Mouse (Mus musculus) forebrain, embryonic 15.5 days (tissue): Measurements from ENCODE around the gene Ddx39b. TPM values are rescaled to one million over a fixed set of nuclear protein-coding genes. Genes with fewer than 3 reads are reported as not detected.

Source experiments
- ATAC-seq: fragments of 200-750 bp; cut with Nextera tagmentation; replicated peaks from 2 replicates; pipeline ENCODE4 v1.8.0; 2017; ENCODE audit warnings: mild to moderate bottlenecking, moderate TSS enrichment, moderate library complexity
- H3K27ac ChIP-seq: fragments of 300-500 bp; sonication (generic); replicated peaks from 2 replicates; pipeline ENCODE4 v1.5.1; 2015; ENCODE audit warnings: mild to moderate bottlenecking, inconsistent platforms
- H3K27me3 ChIP-seq: fragments of 300-500 bp; sonication (generic); 2 replicates; pipeline ENCODE4 v1.6.1; 2015; ENCODE audit warnings: inconsistent platforms
- H3K36me3 ChIP-seq: fragments of 300-500 bp; sonication (generic); 2 replicates; pipeline ENCODE4 v1.6.1; 2015; ENCODE audit warnings: mild to moderate bottlenecking, inconsistent platforms
- H3K4me1 ChIP-seq: fragments of 300-500 bp; sonication (generic); 2 replicates; pipeline ENCODE4 v1.6.1; 2015; ENCODE audit warnings: inconsistent platforms
- H3K4me2 ChIP-seq: fragments of 300-500 bp; sonication (generic); replicated peaks from 2 replicates; pipeline ENCODE4 v1.6.1; 2015; ENCODE audit warnings: mild to moderate bottlenecking, inconsistent platforms
- H3K4me3 ChIP-seq: fragments of 300-500 bp; sonication (generic); 2 replicates; pipeline ENCODE4 v1.5.1; 2015; ENCODE audit warnings: mild to moderate bottlenecking, inconsistent platforms
- H3K9ac ChIP-seq: fragments of 300-500 bp; sonication (generic); replicated peaks from 2 replicates; pipeline ENCODE4 v1.6.1; 2015; ENCODE audit warnings: mild to moderate bottlenecking, inconsistent platforms
- H3K9me3 ChIP-seq: fragments of 300-500 bp; sonication (generic); 2 replicates; pipeline ENCODE4 v1.6.1; 2016; ENCODE audit warnings: inconsistent platforms
- WGBS: fragments of 180-500 bp; shearing (Covaris S2); methylation state at CpG from one replicate; pipeline ENCODE4 v1.1.7; 2015; ENCODE audit warnings: mixed read lengths; 5-methylcytosine and 5-hydroxymethylcytosine counted together
- polyA plus RNA-seq: library from polyadenylated mRNA; unstranded; fragments of >200 nt; fragmentation: Nextera tagmentation; extraction: Ambion mirVana; gene quantifications from 2 replicates; pipeline ENCODE4 v1.2.1, GENCODE M21; 2015

The Ddx39b gene
- polyA plus RNA-seq, 1 experiment from 2014 or later: 478 TPM

GRCm38 (mm10) chr17:35237504-35237903 lies 4.0 kb upstream of the Ddx39b start:
- H3K27ac ChIP-seq: no peak overlapping the region
- H3K4me1 ChIP-seq: peaks cover 41% of the 10 kb centered on the region
- no peak overlapping the region for H3K9ac ChIP-seq
- no peaks in the 10 kb centered on the region for H3K9me3 ChIP-seq
- ATAC-seq: no peak
- H3K4me3 ChIP-seq: no peak overlapping the region
- H3K36me3 ChIP-seq: peaks cover 4% of the 10 kb centered on the region; the same call in 1 of the 2 replicates
- H3K4me2 ChIP-seq: no peak overlapping the region
- WGBS: 89% methylated on average over 12 of the region's 12 CpGs
- H3K27me3 ChIP-seq: no peaks in the 10 kb centered on the region

GRCm38 (mm10) chr17:35239700-35240099 lies 1.8 kb upstream of the Ddx39b start:
- Histone ChIP-seq H3K27me3 (no peaks in the 10 kb centered on the region), H3K4me3 (no peak overlapping the region), H3K4me1 (peaks cover 38% of the 10 kb centered on the region), H3K27ac (no peak overlapping the region), H3K36me3 (peaks cover 14% of the 10 kb centered on the region), H3K9me3 (no peaks in the 10 kb centered on the region), H3K9ac (no peak overlapping the region), H3K4me2 (no peak overlapping the region)
- 80% methylated on average over 5 of the region's 5 CpGs for WGBS
- ATAC-seq: no peak

- WGBS: 23% methylated on average over 12 of the region's 12 CpGs
- H3K27me3 ChIP-seq: no peaks in the 10 kb centered on the region
- peaks cover 24% of the 10 kb centered on the region for H3K36me3 ChIP-seq
- peak overlapping the region; percentile 53 for H3K9ac ChIP-seq
- H3K4me1 ChIP-seq: peaks cover 42% of the 10 kb centered on the region
- peak overlapping the region; percentile 97 for H3K27ac ChIP-seq
- H3K9me3 ChIP-seq: no peaks in the 10 kb centered on the region
- ATAC-seq: peak; percentile 5
- H3K4me2 ChIP-seq: peak overlapping the region; percentile 81
- peak overlapping the region; percentile 80 for H3K4me3 ChIP-seq
Measured at GRCm38 (mm10) chr17:35240384-35241304, 902 bp upstream of the Ddx39b start.

- WGBS: under 1% methylated on average over 55 of the region's 55 CpGs
- ATAC-seq: peak; percentile 38
- Histone ChIP-seq H3K4me2 (peak overlapping the region; percentile 81), H3K27me3 (no peaks in the 10 kb centered on the region), H3K4me3 (peak overlapping the region; percentile 80), H3K27ac (peak overlapping the region; percentile 97), H3K9me3 (no peaks in the 10 kb centered on the region), H3K4me1 (peaks cover 50% of the 10 kb centered on the region), H3K9ac (peak overlapping the region; percentile 99), H3K36me3 (peaks cover 39% of the 10 kb centered on the region)
Measured at GRCm38 (mm10) chr17:35242015-35242941, 732 bp downstream of the Ddx39b start.

- Histone ChIP-seq H3K4me1 (peaks cover 52% of the 10 kb centered on the region), H3K9me3 (no peaks in the 10 kb centered on the region), H3K4me2 (peak overlapping the region; percentile 81), H3K9ac (peak overlapping the region; percentile 99), H3K27ac (peak overlapping the region; percentile 97), H3K27me3 (no peaks in the 10 kb centered on the region), H3K36me3 (peaks cover 47% of the 10 kb centered on the region), H3K4me3 (peak overlapping the region; percentile 80)
- WGBS: 3% methylated on average over 16 of the region's 16 CpGs
- ATAC-seq: no peak; the same call in 1 of the 2 replicates
Measured at GRCm38 (mm10) chr17:35243086-35243485, 1.5 kb downstream of the Ddx39b start.

- Histone ChIP-seq H3K4me1 (peaks cover 52% of the 10 kb centered on the region), H3K27me3 (no peaks in the 10 kb centered on the region), H3K9me3 (no peaks in the 10 kb centered on the region), H3K36me3 (peaks cover 66% of the 10 kb centered on the region), H3K27ac (peak overlapping the region; percentile 0; the same call in 1 of the 2 replicates), H3K4me2 (peak overlapping the region; percentile 81), H3K9ac (peak overlapping the region; percentile 99), H3K4me3 (peak overlapping the region; percentile 80)
- ATAC-seq: no peak
- WGBS: 76% methylated on average over 2 of the region's 2 CpGs
Measured at GRCm38 (mm10) chr17:35244999-35245398, 3.5 kb downstream of the Ddx39b start.

- Histone ChIP-seq H3K9me3 (no peaks in the 10 kb centered on the region), H3K27me3 (no peaks in the 10 kb centered on the region), H3K27ac (0 out of 2 replicates have a peak overlapping the region, but pooled peaks have one; percentile 24), H3K36me3 (peaks cover 76% of the 10 kb centered on the region), H3K4me1 (peaks cover 43% of the 10 kb centered on the region), H3K4me3 (peak overlapping the region; percentile 80), H3K4me2 (peak overlapping the region; percentile 81), H3K9ac (peak overlapping the region; percentile 37; the same call in 1 of the 2 replicates)
- ATAC-seq: no peak
- 80% methylated on average over 15 of the region's 15 CpGs for WGBS
Measured at GRCm38 (mm10) chr17:35245731-35246623, 4.4 kb downstream of the Ddx39b start.

- no peaks in the 10 kb centered on the region for H3K9me3 ChIP-seq
- H3K36me3 ChIP-seq: peaks cover 86% of the 10 kb centered on the region
- no peak overlapping the region for H3K9ac ChIP-seq
- no peak overlapping the region for H3K27ac ChIP-seq
- no peak for ATAC-seq
- H3K4me2 ChIP-seq: no peak overlapping the region
- H3K27me3 ChIP-seq: no peaks in the 10 kb centered on the region
- peaks cover 42% of the 10 kb centered on the region for H3K4me1 ChIP-seq
- H3K4me3 ChIP-seq: no peak overlapping the region
- 78% methylated on average over 7 of the region's 7 CpGs for WGBS
Measured at GRCm38 (mm10) chr17:35247144-35247543, 5.6 kb downstream of the Ddx39b start.

GRCm38 (mm10) chr17:35248986-35249385 lies 7.4 kb downstream of the Ddx39b start:
- 88% methylated on average over 14 of the region's 14 CpGs for WGBS
- no peaks in the 10 kb centered on the region for H3K9me3 ChIP-seq
- no peak overlapping the region for H3K27ac ChIP-seq
- no peak overlapping the region for H3K9ac ChIP-seq
- peaks cover 97% of the 10 kb centered on the region for H3K36me3 ChIP-seq
- H3K27me3 ChIP-seq: no peaks in the 10 kb centered on the region
- H3K4me2 ChIP-seq: no peak overlapping the region
- peaks cover 34% of the 10 kb centered on the region for H3K4me1 ChIP-seq
- ATAC-seq: no peak
- H3K4me3 ChIP-seq: no peak overlapping the region

GRCm38 (mm10) chr17:35249451-35250197 lies 8.1 kb downstream of the Ddx39b start:
- H3K4me2 ChIP-seq: no peak overlapping the region
- H3K4me1 ChIP-seq: peaks cover 28% of the 10 kb centered on the region
- WGBS: 88% methylated on average over 19 of the region's 19 CpGs
- no peak overlapping the region for H3K4me3 ChIP-seq
- ATAC-seq: no peak
- peaks cover 96% of the 10 kb centered on the region for H3K36me3 ChIP-seq
- H3K9me3 ChIP-seq: no peaks in the 10 kb centered on the region
- H3K27ac ChIP-seq: no peak overlapping the region
- no peaks in the 10 kb centered on the region for H3K27me3 ChIP-seq
- H3K9ac ChIP-seq: no peak overlapping the region
